Mouse (Mus musculus): ENCODE results near the gene Syt13.

The Syt13 gene

DNA sequence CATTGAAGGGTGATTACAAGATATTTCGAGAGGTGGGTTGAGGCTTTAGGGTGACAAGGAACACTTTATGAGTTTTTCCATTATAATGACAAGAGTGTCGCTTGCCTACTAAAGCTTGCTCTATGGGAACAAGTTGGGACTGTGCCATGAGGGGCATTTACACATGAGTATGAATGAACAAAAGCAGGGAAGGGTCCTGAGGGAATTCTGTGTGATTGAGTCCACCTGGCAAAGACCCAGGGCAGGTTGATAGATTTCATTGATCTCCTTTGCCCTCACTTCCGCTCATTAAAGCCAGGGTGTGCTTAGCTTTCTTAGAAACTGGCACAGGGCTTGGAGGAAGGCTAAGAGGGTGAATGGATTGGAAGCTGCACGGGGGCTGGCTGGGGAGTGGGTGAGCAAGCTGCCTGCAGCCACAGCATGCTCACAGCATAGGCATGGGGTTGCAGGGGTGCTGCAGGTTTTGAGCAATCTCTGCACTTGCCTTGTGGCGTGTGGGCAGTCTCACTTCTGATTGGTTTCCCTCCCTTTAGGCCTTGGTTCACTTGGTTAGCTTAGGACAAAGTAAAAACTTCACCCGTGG is 9.9 kb downstream of the Syt13 start:
- DNase-seq (ENCODE audit: low read depth in 1 of 2, low spot score in 2 of 2) = no peak

DNA sequence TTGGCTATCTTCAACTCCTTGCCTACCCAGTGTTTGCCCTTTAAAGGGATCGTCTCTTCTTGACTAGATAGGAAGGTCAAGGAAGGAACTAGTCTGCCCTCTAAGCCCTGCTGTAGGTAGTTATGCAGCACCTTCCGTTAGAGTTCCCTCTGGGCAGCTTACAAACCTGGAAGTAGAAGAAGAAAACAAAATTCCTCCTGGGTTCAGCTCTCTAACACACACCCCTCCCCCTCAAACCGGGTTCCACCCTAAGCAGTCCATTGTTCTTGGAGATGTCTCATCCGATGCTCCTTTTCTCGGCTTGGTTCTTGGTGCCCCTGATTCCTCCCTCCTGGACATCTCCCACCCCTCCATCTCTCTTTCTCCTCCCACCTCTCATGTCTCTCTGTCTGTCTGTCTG is 14.8 kb downstream of the Syt13 start:
- DNase-seq (ENCODE audit: low read depth in 1 of 2, low spot score in 2 of 2) = no peak

DNA sequence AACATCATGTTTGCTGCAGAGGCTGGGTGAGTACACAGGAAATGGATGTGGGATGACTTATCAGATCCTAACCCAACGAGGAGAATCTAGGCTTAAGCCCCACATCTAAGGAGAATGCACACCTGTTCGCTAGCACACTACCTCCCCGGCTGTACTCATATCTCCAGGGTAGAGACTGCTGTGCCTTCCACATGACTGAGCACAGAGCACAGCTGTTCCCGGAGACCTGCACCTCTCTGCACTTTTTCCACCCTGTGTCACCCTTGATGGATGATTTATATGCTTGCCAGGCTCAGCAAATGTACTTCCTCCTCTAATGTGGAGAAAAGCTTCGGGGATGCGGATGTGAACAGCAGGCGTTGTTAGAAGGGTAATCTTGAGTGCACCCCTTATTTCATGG is 16.2 kb downstream of the Syt13 start:
- DNase-seq (ENCODE audit: low read depth in 1 of 2, low spot score in 2 of 2) = no peak

DNA sequence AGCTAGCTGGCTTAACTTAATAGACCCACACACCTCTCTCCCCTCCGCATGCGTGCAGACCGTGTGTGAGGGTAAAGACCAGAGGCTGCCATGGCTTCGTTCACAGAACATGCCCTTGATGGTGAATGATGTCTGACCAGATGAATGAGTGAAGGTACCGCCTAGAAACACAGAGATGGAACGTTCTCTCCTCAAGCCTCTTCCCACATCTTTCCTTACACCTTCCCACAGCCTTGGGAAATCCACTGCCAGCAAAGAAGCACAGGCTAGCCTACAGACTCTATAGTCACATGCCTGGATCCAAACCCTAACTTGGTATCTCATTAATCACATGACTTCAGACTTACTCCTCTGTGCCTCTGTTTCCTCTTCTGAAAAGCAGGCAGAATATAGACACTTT is 18.5 kb downstream of the Syt13 start:
- DNase-seq (ENCODE audit: low read depth in 1 of 2, low spot score in 2 of 2) = no peak

DNA sequence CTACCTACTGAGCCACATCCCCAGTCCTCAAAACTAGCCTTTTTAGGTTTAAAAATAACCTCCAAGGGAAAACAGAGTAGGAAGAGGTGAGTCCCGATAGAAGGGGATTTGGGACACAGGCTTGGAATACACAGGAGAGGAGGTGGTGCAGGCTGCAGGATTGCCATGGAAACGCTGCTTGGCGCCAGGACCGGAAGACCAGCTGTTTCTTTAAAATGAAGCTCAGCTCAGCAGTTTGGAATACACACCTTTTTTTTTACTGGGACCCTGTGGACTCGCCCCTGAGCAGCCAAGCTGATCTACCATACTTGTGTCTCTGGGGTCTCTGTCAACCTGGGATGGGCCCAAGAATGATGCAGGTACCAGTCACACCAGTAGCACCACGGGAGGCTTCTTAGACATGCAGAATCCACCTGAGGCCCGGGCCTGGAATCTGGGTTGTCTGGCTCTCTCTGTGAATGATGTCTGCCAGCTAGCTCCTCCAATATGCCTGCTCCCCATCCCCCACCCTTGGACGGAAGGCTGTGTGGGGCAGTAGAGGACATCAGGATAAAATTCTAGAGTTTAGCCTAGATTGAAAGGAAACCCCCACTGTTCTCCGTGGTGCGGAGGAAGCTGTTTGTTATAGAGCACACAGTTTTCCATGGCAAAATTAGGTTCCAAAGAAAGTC is 19.5 kb downstream of the Syt13 start:
- no peak for DNase-seq (ENCODE audit: low read depth in 1 of 2, low spot score in 2 of 2)

DNA sequence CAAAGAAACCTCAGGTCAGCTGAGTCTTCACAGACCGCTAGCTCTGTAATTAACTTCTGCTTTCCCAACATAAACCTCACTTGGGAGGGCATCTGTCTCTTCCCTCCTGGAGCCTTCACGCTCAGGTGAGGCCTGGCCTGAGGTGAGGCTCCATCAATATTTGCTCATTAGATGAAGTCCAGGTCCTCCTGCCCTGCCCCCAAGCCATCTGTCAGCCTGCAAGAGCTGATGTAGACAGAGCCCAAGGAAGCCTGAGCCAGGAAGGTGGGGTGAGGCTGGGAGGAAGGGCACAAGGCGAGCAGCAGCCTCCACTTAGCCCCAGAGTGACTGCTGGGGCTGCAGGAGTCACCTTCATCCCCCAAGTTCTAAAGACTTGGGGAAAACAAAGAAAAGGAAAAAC is 20.6 kb downstream of the Syt13 start:
- no peak for DNase-seq (ENCODE audit: low read depth in 1 of 2, low spot score in 2 of 2)

DNA sequence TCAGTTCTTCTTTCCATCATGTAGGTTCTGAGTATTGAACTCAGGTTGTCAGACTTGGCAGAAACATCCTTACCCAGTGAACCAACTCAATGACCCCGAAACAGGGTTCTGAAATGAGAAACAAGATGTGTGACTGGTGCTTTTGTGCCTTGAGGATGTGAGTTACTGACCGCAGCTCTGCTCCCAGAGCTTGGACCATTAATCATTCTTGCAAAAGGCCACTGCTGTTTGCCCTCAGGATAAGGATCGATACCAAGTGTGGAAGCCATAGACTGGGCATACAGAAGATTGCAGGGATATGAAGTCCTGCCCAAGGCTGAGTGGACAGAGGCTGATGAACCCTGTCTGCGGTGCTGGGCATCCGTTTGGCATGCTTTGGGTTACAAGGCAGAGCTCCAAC is 23.2 kb downstream of the Syt13 start:
- DNase-seq (ENCODE audit: low read depth in 1 of 2, low spot score in 2 of 2) = no peak

DNA sequence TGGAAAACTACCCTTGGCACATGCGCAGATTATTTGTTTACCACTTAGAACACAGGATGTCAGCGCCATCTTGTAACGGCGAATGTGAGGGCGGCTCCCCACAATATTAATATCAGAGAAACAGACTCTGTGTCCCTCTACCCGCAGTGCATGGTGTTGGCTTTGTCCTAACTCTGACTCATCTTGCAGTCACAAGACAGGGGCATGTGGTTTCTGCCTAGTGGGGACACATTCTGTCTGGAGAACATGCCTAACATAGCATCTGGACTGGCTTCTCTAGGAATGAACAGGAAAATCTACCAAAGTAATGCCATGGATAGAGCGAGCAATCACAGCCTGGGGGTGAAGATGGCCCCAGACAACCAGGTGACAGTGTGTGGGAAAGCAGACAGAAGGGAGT is 23.9 kb downstream of the Syt13 start:
- DNase-seq (ENCODE audit: low read depth in 1 of 2, low spot score in 2 of 2) = no peak

DNA sequence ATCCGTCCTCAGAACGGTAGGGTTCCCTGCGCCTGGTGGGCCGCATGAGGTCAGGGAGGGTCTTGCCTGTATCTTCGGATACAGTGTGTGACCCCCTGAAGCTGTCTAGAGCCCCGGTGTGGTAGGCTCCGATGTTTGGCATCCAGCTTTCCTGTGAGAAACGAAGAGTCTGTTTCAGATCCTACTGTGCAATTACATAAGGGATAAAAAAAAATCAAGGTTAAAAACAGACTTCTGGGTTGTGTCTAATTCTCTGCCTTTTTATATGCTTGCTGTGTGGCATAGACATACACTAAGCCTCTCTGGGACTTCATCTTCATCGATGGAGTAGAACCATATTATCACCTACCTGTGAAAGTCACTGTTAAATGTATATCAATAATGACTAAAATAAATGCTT is 26.1 kb downstream of the Syt13 start:
- no peak for DNase-seq (ENCODE audit: low read depth in 1 of 2, low spot score in 2 of 2)

DNA sequence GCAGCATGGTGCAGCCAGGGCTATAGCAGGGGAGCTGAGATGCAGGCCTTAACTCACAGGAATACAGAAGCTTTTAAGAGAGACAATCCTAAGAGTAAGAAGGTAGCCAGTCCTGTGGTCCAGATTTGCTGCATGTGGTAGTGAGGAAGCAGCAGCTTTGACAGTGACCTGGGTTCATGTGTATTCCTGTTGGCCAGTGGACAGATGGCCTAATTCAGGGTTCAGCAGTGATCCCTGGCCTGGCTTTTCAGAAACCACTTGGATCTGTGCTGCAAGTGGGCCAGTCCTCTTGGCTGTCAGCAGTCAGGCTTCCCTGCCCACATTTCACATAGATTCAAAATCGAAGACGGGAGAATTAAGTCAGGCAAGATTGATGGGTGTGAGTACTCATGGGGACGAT is 26.6 kb downstream of the Syt13 start:
- no peak for DNase-seq (ENCODE audit: low read depth in 1 of 2, low spot score in 2 of 2)

DNA sequence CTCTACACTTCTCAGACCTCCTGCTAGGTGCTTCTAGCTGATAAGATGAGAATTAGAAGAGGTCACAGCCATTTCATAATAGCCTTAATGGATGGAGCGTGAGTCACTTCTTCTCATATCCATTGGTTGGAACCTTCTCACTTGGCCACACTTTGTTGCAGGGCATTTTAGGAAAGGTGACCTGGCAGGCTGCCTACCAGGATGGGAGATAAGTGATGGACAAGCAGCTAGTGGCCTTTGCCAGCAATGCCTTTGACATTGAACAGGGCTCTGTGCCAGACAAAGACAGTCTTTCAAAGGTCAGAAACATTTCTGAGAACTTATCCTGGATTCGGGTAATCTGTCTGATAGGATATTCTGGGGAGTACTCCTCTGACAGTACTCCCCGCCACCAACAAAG is 28.5 kb downstream of the Syt13 start:
- no peak for DNase-seq (ENCODE audit: low read depth in 1 of 2, low spot score in 2 of 2)

DNA sequence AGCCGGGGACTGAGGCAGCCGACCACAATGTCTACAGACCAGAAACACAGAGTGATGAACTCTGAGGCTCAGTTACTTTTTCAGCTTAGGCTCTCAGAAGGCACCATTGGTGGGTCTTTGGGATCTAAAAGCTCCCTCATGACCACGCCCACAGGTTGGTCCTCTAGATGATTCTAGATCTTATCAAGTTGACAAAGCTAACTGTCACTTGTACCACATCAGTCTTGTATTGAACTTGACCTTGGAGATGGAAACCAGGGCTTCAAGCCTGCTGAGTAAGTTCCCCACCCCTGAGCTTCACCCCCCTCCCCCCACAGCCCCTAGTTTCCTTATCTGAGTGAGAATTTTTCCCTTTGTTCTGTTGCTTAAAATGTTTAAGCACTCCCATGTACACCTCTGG is 29.5 kb downstream of the Syt13 start:
- DNase-seq (ENCODE audit: low read depth in 1 of 2, low spot score in 2 of 2) = no peak

DNA sequence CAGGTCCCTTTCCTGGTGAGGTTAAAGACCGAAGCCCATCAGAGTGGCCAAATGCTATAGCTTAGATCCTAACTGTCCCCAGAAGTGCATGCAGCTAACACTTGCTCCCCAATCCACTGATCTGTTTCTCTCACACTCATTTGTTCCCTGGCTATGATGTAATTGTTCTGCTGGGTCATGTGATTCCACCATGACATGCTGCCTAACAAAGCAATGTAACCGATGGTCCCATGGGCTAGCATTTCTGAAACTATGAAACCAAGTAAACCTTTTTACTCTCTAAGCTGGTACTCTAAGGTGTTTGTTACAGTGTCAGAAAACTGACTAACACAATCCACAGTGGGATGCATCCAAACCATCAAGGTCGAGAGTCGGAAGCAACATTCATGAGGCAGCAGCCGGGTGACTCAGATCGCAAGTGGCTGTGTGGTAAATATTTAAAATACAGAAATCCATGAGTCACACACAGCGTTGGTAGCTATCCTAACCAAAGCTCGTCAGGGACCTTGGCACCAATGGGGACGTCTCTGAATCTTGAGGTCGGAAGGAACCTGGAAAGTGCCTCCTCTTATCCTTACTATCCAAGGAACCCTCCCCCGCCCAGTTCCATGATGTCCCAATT is 30.3 kb downstream of the Syt13 start:
- no peak for DNase-seq (ENCODE audit: low read depth in 1 of 2, low spot score in 2 of 2)

DNA sequence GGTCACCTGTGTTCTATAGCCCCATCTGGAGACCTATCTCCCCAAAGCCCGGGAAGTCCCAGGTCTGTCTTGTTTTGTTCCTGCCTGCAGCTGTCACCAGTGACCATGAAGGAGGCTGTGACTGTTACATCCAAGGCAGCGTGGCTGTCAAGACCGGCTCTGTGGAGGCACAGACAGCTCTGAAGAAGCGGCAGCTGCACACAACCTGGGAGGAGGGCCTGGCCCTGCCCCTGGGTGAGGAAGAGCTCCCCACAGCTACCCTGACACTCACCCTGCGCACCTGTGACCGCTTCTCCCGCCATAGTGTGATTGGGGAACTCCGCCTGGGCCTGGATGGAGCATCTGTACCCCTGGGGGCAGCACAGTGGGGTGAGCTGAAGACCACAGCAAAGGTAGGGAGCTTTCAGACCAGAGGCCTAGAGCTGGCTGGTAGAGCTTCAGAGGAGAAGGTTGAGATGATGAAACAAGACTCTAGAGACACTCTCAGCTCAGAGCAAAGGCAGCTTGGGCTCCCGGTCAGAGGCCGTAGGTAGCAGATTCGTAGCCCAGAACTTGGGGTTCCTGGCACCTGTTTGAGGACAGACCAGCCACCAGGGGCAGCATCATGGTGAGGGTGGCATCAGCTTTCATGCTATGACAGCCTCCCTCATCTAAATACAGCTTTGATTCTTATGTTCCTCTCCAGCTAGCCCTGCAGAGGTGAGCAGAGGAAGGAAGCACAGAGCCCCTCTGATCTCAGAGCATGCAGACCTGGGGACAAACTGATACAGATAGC is 31.1 kb downstream of the Syt13 start:
- DNase-seq (ENCODE audit: low read depth in 1 of 2, low spot score in 2 of 2) = no peak

DNA sequence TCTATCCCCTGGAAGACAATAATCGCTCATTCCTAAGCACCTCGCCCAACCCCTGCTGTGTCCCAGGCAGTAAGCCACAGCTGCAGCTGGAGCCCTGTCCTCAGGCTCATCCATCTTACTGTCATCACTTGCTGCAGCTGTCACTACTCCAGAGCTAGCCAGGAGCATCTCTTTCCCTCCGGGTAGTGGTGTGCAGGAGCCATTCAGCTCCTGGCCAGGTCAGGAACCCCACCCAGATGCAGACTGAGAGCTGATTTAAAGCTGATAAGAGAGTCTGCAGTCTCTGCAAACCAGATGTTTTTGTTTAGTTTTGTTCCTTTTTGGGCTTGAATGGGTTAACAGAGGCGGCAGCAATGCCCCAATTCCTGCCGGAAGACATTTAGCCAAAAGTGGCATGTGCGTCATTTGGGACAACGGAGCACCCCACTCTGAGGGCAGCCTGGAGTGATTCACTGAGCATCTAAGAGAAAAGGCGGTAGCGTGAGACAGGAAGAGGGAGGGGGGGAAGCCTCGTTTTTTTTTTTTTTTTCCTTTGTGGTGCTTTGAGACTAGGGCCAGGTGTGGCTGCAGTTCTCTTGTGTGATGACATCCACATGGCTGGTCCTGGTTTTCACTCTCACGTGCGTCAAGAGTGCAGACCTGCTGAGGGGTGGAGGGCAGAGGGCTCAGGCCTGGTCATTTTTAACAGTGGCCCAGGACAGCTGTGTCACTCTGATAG is 33.2 kb downstream of the Syt13 start:
- DNase-seq (ENCODE audit: low read depth in 1 of 2, low spot score in 2 of 2) = no peak

DNA sequence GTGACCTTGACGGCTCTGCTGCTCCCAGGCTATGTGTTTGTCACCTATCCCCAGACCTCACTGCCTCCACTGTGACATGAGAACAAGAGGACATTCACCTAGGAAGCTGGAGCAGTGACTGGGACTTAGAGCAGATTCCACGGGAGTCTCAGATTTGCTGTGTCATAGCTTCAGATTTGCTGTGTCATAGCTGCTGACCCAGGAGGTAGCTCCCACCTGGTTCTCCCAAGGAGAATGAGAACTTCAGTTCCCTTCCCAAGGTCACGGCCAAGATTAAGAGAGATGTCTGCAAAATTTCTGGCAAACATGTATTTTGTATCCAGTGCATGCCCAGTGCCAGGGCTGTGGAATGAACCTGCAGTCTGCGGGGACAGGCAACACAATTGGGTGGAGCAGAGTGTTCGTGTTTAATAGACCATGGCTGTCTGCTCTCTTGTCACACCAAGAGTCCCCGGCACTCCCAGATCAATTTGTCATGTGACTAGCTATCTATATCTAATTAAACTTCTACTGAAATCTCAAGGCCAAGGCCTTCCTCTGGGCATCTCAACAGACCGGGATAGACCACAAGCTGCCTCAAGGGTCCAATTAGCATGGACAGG is 33.9 kb downstream of the Syt13 start:
- DNase-seq (ENCODE audit: low read depth in 1 of 2, low spot score in 2 of 2) = no peak

DNA sequence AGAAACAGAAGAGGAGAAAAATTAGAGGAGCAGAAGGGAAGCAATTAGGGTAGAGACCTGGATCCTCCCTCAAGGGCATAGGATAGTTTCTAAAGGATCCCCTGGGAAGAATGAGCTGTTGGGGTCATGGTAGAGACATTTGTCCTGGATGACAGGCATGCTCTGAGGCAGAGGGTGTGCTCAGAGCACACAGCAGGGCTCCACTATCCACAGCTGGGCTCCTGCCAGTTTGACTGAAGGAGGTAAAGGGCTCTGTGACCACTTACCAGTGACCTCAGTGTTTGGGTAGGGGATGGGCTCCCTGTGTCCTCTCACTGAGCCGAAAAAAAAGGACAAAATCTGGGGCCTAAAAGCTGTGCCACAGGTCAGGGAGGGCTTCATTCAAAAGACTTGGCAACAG is 34.6 kb downstream of the Syt13 start:
- DNase-seq (ENCODE audit: low read depth in 1 of 2, low spot score in 2 of 2) = no peak

DNA sequence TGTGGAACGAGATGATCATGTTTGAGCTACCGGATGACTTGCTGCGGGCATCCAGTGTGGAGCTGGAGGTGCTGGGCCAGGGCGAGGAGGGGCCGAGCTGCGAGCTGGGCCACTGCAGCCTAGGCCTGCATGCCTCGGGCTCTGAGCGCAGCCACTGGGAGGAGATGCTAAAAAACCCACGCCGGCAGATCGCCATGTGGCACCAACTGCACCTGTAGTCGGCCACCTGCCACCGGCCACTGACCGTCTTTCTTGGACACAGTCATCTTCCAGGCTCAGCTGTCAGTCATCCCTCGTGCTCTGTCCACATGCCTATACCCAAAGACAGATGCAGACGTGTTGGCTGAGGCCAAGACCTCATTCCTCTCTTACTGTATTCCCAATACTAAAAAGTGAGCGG is 38.6 kb downstream of the Syt13 start:
- no peak for DNase-seq (ENCODE audit: low read depth in 1 of 2, low spot score in 2 of 2)

DNA sequence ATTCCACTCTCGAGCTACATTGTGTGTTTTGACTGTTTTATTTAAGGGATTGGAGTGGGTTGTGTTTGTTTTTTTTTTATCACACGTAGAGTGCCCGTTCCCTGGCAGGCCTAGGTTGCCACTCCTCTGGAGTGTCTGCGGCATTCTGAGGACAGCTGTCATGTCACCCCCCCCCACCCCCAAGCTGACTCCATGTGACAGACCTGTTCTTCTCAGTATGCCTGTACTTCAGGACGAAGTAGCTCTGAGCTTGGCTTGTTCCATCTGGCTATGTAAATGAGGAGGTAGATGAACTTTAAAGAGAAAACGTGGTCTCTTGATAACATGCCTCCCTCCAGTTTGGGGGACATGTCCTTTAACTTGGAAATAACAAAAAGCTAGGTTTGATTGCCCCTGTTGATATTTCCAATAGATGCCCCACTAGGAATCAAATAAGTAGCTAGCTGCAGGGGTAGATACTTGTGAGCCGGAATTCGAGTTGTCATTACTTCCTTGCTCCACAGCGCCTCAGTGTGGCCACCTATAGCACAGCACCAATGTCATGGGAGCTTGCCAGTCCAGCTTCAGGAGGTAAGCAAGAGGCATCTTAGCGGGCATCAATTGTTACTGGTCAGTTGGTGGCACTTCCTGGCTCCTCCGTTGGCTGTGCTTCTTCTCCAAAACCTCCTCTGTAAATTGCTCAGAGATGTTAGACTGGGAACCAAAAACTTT is 39.7 kb downstream of the Syt13 start:
- no peak for DNase-seq (ENCODE audit: low read depth in 1 of 2, low spot score in 2 of 2)

DNA sequence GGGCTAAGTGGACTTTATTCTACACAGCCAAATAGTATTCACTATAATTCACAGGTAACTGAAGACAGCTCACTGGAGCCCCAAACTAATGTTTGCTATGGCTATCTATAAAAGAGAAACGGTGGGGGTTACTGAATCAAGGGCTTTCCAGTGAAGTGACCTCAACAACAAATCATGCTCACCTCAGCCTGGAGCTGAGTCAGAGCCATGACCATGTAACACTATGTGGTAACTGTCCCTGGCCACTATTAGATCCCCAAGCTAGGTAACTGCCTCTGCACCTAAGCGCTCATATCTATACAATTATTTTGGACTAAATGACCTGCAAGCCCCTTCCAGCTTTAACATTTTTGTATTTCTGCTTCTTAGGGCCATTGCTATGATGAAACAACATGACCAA is 42.0 kb downstream of the Syt13 start:
- DNase-seq (ENCODE audit: low read depth in 1 of 2, low spot score in 2 of 2) = no peak

DNA sequence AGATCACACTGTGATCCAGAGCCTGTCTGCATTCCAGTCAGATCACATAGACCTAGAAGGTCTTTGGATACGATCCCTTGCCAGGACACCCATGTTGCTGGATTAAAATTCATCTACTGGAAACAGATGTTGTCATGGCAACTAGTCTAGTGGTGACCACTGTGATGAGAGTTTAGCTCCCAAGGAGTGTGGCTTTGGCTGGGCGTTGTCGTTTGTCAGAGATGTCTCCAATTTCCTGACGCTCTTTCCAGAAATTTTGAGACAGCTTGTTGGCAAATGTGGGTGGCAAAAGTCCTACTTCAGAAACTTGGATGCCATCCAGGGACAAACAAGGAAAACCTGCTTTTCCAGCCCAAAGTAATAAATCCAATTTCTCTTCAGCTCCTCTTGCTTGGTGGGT is 43.7 kb downstream of the Syt13 start:
- no peak for DNase-seq (ENCODE audit: low read depth in 1 of 2, low spot score in 2 of 2)

Measured in monocyte, adult 2 months (primary cell).